Mouse (Mus musculus) neutrophil, adult 65 days (primary cell): ENCODE measurements around the gene Dydc1. TPM values are rescaled to one million over a fixed set of nuclear protein-coding genes. Genes with fewer than 3 reads are reported as not detected.

ENCODE experiments used
- total RNA-seq: library from RNA; stranded (reverse); gene quantifications from 2 replicates; pipeline ENCODE4 v1.2.4, GENCODE M21; 2023

The Dydc1 gene
- not detected in 2 replicates for total RNA-seq

DNA sequence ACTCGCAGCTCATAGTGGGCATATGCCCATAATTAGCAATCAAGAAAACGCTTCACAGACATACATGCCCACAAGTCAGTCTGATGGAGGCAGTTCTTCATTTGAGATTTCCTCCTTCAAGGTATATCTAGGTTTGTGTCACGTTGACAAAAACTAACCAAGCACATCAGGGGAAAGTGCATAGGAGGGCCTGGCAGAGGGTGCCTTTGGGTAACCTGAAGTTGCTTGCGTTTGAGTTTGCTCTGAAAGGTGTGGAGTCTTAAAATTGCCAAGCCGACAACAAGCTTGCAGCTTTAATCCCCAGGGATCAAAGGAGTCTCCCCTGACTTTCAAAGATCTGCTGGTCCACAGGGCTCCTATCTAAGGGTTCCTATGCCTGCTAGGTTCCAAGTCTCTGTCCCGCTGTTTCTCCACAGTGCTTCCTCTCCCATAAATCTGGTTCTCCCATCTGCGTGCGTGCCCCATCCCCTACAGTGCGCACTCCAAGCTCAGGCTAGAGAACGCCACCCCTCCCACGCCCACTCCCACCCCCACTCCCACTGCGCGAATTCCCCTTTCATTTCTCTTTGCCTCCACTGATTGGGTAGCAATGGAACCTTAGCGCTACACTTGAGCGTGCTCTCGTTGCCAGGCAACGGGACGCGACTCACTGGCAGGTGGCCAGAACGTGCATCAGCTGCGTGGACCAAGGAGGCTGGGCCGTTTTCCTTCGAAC is at the start of gene Dydc1:
TSS of gene Dydc1 (plus strand) at position 683 of the 715 bp plus-strand sequence.

DNA sequence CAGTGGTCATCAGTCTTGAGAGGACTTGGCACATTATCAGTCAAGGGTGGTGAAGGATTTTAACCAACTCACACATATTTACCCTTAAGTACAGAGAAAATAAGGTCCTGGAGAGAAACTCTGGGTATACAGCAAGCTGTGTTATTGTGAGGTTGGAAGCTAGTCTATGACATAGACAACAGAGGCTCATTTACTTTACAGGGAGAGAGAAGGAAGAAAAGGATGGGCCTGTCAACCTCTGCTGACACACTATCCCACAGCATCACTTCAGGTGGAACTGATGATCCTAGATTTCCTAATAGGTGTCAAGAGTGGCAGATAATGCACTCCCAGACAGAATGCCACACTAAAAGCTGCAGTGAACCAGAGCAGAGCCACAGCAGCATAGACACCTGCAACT is 3.6 kb upstream of the Dydc1 start, which contains the start of gene Dydc2:
TSS of gene Dydc2 (minus strand) at position 101 of the 400 bp plus-strand sequence.

GRCm38 (mm10) chr14:41104853-41105444 is 32.2 kb downstream of the Dydc1 start, which contains the start of gene Mat1a:
TSS of gene Mat1a (plus strand) at chr14:41105035.

GRCm38 (mm10) chr14:41131540-41131939 is 58.8 kb downstream of the Dydc1 start, which contains the start of gene Sftpa1:
TSS of gene Sftpa1 (plus strand) at chr14:41131782.

Other genes starting within 250 kb of the Dydc1 start
- 2.2 and 3.5 TPM in 2 replicates for gene Sh2d4b, start 179.6 kb upstream of the Dydc1 start, total RNA-seq
- gene Tspan14, start 106.1 kb upstream of the Dydc1 start, total RNA-seq, result 93.4 and 119 TPM in 2 replicates
- 0.66 and 1.4 TPM in 2 replicates for gene Fam213a, start 59.1 kb upstream of the Dydc1 start, total RNA-seq
- gene Dydc2, start 3.7 kb upstream of the Dydc1 start, total RNA-seq, result not detected in 2 replicates
- gene Mat1a, start 32.1 kb downstream of the Dydc1 start, total RNA-seq, result not detected in 2 replicates
- not detected in 2 replicates for gene Sftpa1, start 58.9 kb downstream of the Dydc1 start, total RNA-seq
- not detected in 2 replicates for gene Mbl1, start 78.5 kb downstream of the Dydc1 start, total RNA-seq
- not detected in 2 replicates for gene Sftpd, start 112.2 kb downstream of the Dydc1 start, total RNA-seq
- gene Gm2832, start 205.9 kb downstream of the Dydc1 start, total RNA-seq, result not detected in 2 replicates